Mouse (Mus musculus) cerebellum, adult 11-12 months (tissue): ENCODE measurements around the gene Tma16.

Experiments
- DNase-seq: peaks from one replicate; pipeline ENCODE4 v3.0.0; 2022

The Tma16 gene

DNA sequence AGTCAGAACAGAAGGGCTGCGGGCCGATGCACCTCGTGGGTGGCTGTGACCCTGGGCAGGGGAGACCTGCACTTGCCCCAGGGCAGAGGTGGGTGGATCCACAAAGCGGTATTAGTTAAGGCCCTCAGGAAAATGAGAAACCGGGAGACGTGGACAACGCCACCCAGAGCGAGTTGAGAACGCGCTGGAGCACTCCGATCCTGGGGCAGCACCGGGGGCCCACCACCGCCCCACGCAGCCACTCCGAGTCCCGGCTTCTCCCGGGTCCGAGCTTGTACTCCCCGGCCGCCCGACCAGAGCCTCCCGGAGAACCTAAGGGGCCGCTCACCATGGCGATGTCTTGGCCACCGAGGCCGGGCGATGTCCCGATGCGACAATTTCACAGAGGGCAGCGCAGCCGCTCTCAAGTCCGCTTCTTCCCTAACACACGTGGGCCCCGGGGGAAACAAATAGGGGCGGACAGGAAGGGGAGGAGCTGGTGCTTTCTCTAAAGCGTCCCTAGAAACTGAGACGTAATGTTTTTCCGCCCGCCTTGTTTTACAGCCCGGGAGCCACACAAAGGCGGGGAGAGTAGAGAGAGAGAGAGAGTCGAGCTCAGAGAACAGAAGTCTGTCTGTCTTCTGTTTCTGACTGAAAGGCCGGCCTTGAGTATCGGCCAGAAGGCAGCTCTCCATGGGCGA is at the start of gene Tma16:
Tma16 (minus strand) TSS at position 447 of the 680 bp plus-strand sequence.
- peak; percentile 73 for DNase-seq

DNA sequence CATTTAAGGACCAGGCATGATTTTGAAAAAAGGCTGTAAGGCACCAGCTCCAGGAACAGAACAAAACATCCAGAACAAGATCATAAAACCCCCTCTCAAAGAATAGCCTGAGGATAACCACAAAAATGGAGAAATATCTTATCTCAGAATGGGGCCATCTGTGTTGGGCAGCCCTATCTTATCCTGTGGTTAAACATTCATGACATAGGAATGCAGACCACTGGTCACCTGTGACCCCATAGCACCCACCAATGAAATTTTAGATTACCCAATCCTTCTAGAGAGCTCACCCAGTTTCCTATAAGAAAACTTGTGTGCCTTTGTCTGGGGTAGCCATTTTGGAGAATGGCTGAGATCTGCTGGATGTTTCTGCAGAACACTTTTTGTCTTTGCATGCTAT is 34.2 kb upstream of the Tma16 start:
- no peak for DNase-seq

DNA sequence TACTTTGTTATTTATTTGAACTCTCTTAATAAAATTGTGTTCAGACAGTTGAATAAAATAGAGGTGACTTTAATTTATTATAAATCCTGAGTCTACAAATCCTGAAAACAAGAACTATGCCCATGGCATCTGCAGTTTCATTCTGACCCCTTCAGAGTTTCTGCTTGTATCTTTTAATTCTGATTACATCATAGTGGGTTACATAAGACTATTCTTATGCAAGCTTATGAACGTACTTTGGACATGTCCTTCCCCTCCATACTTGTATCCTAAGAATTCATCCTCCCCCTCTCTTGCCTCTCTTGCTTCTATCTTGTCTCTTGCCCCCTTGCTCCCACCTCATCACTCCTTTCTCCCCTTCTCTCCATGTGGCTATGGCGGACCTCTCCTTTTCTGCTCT is 32.8 kb upstream of the Tma16 start:
- no peak for DNase-seq

DNA sequence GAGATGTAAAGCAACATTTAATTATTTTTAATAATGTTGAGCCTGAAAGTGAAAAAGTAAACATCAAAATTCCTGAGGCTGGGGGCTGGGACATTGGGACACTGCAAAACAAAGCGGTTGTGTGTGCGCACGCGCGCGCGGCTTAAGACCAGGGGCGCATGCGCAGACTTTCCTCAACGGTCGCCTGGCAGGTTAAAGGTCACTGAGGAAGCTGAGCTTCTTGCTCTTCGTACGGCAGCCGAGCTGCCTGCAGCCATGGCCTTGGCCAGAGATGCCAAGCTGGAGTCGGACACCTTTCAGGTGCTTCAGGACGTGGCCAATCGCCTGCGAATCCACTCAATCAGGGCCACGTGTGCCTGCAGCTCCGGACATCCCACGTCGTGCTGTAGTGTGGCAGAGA is 25.2 kb upstream of the Tma16 start, which contains the start of gene Tktl2:
Tktl2 (plus strand) TSS at position 220 of the 400 bp plus-strand sequence.
- no peak for DNase-seq

GRCm38 (mm10) chr8:66503381-66503780 is 17.1 kb upstream of the Tma16 start:
- DNase-seq = no peak

GRCm38 (mm10) chr8:66496998-66497577 is 10.8 kb upstream of the Tma16 start:
- DNase-seq = no peak

GRCm38 (mm10) chr8:66495726-66496125 is 9.4 kb upstream of the Tma16 start:
- peak; percentile 15 for DNase-seq

DNA sequence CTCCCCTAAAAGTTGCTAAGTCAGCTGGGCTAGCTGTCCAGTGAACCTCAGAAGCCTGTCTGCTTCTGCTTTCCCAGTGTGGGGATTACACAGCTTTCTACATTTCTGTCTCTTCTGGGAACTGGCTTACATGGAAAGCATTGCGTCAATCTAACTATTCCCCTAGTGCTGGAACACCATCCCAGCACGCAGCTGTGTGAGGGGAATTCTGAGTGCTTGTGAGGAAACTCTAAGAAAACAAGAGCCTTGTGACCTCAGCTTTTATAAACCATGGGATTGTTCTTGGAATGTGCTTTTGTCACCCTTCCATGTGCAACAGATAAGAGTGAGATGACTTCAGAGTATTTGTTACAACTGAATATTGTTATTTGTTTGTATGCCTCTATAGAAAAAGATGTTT is 8.2 kb upstream of the Tma16 start:
- DNase-seq = no peak

- no peak for DNase-seq
Observed at GRCm38 (mm10) chr8:66490624-66491023, 4.3 kb upstream of the Tma16 start.

DNA sequence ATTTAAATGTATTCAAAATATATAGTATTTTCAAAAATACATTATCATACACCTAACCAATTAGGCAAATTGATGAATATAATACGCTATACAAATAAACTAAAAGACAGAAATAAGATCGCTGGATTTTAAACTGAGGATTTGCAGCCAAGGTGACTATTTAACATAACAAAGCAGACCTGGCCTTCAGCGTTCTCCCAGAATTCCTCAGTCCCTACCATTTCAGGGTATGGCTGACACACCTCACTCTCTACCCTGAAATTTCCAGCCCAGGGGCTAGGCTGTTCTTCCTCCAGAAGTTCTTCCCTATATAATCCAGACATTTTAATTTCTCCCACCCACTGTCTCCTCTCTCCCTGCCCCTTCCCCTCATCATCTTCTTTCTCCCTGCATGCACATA is 2.2 kb upstream of the Tma16 start:
- no peak for DNase-seq

GRCm38 (mm10) chr8:66476880-66477279 is 9.4 kb downstream of the Tma16 start:
- DNase-seq = no peak

DNA sequence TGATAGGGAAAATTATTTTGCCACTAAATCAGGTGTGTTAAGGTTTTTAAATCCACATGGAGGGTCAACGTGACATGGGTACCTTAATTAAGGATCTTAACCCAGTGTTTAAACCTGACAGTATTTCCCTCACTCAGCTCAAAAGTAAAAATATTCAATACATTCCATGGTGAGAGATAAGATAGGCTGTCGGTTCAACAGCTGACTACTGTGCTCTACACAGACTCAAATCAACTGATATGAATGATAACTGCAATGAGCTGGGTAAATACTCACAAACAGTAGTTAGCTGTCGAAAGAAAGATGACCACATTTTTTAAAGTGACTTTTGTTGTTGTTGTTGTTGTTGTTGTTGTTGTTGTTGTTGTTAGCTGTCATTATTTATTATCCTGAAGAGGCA is 16.5 kb downstream of the Tma16 start:
- DNase-seq = no peak

- DNase-seq = no peak
Observed at GRCm38 (mm10) chr8:66457057-66457456, 29.3 kb downstream of the Tma16 start.

GRCm38 (mm10) chr8:66450691-66451090 is 35.6 kb downstream of the Tma16 start:
- DNase-seq = peak; percentile 2

DNA sequence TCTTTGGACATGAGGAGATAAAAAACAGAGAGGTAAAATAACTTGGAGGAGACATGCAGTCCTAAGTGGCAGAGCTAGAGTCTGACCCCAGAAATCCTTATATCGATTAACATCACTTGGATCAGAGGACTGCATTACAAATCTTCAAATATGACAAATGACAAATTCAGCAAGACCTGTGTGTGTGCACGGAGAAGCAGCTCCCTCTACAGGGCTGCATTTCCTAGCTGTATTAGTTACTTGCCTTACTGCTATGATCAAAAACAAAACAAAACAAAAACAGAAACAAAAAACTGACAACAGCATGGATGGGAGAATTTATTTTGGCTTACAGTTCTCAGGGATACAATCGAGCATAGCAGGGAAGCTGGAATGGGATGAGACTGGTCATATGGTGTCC is 41.0 kb downstream of the Tma16 start:
- no peak for DNase-seq

GRCm38 (mm10) chr8:66444141-66444540 is 42.2 kb downstream of the Tma16 start:
- DNase-seq = no peak

GRCm38 (mm10) chr8:66442778-66443177 is 43.6 kb downstream of the Tma16 start:
- no peak for DNase-seq

GRCm38 (mm10) chr8:66441123-66441522 is 45.2 kb downstream of the Tma16 start:
- no peak for DNase-seq

GRCm38 (mm10) chr8:66438468-66438867 is 47.9 kb downstream of the Tma16 start:
- DNase-seq = no peak

GRCm38 (mm10) chr8:66437929-66438328 is 48.4 kb downstream of the Tma16 start:
- DNase-seq = no peak

DNA sequence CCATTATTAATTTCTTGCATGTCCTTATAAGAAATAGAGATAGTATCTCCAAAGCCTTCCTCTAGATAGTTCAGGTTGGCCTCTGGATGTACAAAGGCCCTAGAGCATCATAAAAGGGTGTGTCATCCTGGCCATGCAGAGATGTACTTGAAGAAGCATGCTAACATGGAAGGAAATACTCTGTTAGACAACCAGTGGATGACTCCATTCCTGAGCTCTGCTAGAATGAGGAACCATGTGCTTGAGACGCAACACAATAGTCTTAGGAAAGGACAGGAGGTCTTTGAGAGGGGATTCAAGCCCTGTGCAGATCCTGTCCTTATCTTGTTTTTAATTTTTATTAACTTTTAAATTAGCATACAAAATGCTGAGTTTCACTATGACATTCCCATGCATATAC is 49.5 kb downstream of the Tma16 start:
- no peak for DNase-seq

- DNase-seq = no peak
Observed at GRCm38 (mm10) chr8:66433577-66433976, 52.8 kb downstream of the Tma16 start.

- DNase-seq = no peak
Observed at GRCm38 (mm10) chr8:66430639-66431038, 55.7 kb downstream of the Tma16 start.
